Mouse (Mus musculus): ENCODE measurements at regions not wholly inside any gene's neighbourhood (a gene's known extent, or its start where the extent isn't known, plus 50 kb on each side); places are given as distances from the start of the nearest gene placed in this dataset.

DNA sequence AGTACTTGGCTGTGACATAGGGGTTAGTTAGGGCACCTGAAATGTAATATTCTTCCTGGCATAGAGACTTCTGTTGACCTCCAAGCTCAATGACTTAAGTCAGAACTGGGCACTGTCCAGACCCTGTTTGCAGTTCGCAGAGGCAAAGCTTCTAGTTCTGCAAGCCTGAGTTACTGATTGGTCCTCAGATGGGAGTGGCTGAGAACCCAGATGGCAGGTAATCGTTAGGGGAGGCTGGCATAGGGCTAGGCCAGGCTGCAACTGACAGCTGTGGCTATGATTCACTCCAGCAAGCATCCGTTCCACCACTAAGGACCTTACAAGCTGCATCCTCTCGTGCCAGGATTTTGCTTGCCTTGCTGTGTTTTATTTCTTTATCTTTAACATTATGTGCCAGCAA lies 139.3 kb upstream of the Klf12 start:
- intact Hi-C loops (cut with DNase I), result loop anchor here (2.0 kb wide), 2 partner anchors 35 to 139 kb away; partner anchors contain the start of gene Klf12
- Histone ChIP-seq H3K4me3 (no peak overlapping the region), H3K27ac (peak overlapping the region; percentile 66)
- TF ChIP-seq CTCF (IDR thresholded peaks at IDR 0.05), result no peak
- DNase-seq, result peak; percentile 79

DNA sequence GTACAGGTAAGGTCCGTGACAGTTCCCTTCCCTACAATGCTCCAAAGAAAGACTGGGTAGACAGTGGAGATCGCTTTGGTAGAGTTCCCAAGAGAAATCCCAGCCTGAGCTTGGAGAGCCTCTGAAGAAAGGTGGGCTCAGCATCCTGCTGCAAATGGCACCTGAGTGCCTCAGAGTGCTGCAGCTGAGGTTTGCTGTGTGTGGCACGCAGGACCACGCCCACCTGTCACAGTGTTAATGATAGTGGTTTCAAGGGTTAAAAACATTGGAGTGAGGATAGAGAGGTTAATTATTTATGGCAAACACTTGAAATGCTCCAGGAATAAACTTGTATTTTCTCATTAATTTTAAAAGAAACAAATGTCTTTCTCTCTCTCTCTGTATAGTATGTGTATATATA lies 137.2 kb upstream of the Klf12 start:
- Histone ChIP-seq H3K4me3 (no peak overlapping the region), H3K27ac (no peak overlapping the region)
- DNase-seq, result no peak
- no peak for TF ChIP-seq CTCF (IDR thresholded peaks at IDR 0.05)
- intact Hi-C loops (cut with DNase I), result loop anchor here (2.0 kb wide), 1 partner anchor 137 kb away; the partner anchor contains the start of gene Klf12

DNA sequence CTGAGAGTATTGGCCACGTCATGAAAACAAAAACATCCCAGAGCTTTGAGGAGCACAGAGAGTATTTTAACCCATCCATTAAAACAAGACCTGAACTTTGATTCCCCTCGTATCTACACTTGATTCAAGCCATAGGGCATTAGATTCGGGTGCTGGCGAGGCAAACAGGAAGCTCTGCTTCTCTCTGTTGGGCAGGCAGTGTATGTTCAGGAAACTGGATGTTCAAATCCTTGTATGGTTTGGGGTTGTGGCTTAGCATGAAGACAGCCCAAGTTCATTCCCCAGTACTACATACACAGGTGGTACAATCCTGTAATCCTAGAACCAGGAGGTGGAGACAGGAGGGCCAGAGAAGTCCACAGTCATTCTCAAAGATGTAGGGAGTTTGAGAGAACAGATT lies 130.6 kb upstream of the Klf12 start:
- no peak for DNase-seq
- Histone ChIP-seq H3K27ac (no peak overlapping the region), H3K4me3 (no peak overlapping the region)
- TF ChIP-seq CTCF (IDR thresholded peaks at IDR 0.05), result no peak
- intact Hi-C loops (cut with DNase I), result no loop called here

- DNase-seq, result no peak
- intact Hi-C loops (cut with DNase I), result no loop called here
- TF ChIP-seq CTCF (IDR thresholded peaks at IDR 0.05), result no peak
Measured at GRCm38 (mm10) chr14:100412211-100412610, 127.7 kb upstream of the Klf12 start.

DNA sequence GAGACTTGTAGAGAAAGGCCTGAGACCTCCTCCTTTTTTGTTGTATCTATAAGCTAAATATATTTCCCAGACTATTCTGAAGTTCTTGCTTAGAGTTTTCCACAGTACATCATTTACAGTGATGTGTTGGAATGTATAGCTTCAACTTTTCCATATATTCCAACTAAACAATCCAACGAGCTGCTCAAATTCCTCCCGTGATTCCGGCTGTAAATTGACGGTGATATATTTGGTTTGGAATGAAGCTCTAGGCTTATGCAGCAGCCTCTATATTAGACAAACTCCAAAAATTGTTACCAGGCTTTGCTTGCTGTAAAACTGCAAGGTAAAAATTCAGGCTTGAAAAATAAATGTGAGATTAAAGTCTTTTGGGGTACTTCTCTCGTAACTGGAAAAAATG lies 112.7 kb upstream of the Klf12 start:
- intact Hi-C loops (cut with DNase I), result no loop called here
- no peak overlapping the region for H3K4me3 ChIP-seq
- H3K27ac ChIP-seq, result no peak overlapping the region
- TF ChIP-seq CTCF (IDR thresholded peaks at IDR 0.05), result no peak
- no peak for DNase-seq

More at GRCm38 (mm10) chr14:100412211-100412610, 127.7 kb upstream of the Klf12 start:
- Histone ChIP-seq H3K27ac (no peak overlapping the region), H3K4me3 (no peak overlapping the region)

DNA sequence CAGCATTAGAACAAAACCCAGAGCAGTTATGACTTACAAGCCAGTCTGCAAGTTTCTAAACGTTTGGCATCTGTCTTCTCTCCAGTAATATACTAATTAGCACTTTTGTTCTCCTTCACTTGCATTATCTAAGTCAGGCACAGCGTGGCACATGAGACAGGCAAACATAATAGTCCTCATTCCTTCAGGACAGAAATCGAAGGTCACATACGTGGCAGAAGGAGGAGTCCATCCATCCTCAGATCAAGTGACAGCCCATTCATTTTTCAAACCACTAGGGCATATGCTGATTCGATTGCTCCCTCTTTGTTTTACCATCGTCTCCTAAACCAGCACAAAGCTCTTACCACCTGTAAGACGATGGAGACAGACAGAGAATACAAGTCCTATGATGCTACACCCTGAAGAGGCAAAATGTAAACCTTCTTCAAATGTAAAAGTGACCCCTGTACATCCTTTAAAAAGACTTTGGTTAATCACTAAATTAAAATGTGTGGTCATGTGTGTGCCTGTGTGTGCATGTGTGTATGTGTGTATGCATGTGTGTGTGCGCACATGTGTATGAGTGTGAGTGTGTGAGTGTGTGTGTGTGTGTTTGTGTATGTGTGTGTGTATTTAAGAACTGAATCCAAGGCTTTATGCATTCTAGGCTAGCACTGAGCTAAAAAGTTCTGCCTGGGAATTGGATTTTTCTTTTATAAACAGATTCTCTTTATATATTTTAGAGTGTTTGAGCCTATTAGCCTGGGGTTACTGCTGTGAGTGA lies 90.9 kb upstream of the Klf12 start:
- DNase-seq, result no peak
- no peak overlapping the region for H3K27ac ChIP-seq
- no peak for TF ChIP-seq CTCF (IDR thresholded peaks at IDR 0.05)
- H3K4me3 ChIP-seq, result no peak overlapping the region
- intact Hi-C loops (cut with DNase I), result no loop called here

DNA sequence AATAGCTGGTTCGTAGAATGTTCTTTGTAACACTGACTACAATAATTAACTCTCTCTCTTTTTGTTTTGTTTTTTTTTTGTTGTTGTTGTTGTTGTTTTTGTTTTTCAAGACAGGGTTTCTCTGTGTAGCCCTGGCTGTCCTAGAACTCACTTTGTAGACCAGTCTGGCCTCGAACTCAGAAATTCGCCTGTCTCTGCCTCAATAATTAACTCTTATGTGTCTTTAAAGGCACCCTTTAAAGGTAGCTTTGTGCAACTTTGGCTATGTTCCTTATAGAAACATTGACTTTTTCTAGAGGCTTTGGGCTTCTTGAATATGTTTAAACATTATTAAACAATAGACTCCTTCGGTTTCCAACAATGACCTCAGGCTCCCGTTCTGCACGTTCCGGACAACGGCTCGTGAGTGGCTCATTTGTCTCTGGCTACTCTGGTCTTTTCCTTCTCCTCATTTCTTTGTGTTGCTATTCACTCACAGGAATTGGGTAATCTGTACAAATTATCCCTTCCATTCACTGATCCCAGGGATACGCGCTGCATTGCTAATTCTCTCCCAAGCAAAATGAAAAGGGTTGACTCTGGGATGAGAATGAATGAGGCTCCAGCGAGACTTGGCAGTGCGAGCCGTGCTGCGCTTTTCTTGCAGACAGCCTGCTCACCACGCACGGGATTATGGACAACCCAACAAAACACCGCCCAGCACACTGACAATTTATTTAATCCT lies 90.2 kb upstream of the Klf12 start:
- Histone ChIP-seq H3K27ac (no peak overlapping the region), H3K4me3 (no peak overlapping the region)
- no peak for DNase-seq
- no peak for TF ChIP-seq CTCF (IDR thresholded peaks at IDR 0.05)
- intact Hi-C loops (cut with DNase I), result no loop called here

GRCm38 (mm10) chr14:100366234-100366864 lies 81.9 kb upstream of the Klf12 start:
- no peak for TF ChIP-seq CTCF (IDR thresholded peaks at IDR 0.05)
- Histone ChIP-seq H3K4me3 (no peak overlapping the region), H3K27ac (no peak overlapping the region)
- intact Hi-C loops (cut with DNase I), result no loop called here
- DNase-seq, result peak; percentile 18

GRCm38 (mm10) chr14:100362786-100363185 lies 78.3 kb upstream of the Klf12 start:
- intact Hi-C loops (cut with DNase I), result no loop called here
- H3K4me3 ChIP-seq, result no peak overlapping the region
- no peak for DNase-seq
- no peak for TF ChIP-seq CTCF (IDR thresholded peaks at IDR 0.05)
- no peak overlapping the region for H3K27ac ChIP-seq

GRCm38 (mm10) chr14:100361346-100362029 lies 77.0 kb upstream of the Klf12 start:
- no peak overlapping the region for H3K27ac ChIP-seq
- intact Hi-C loops (cut with DNase I), result no loop called here
- no peak for TF ChIP-seq CTCF (IDR thresholded peaks at IDR 0.05)
- no peak for DNase-seq
- no peak overlapping the region for H3K4me3 ChIP-seq

GRCm38 (mm10) chr14:100359881-100360280 lies 75.4 kb upstream of the Klf12 start:
- no peak overlapping the region for H3K4me3 ChIP-seq
- no peak for TF ChIP-seq CTCF (IDR thresholded peaks at IDR 0.05)
- no peak for DNase-seq
- intact Hi-C loops (cut with DNase I), result no loop called here
- no peak overlapping the region for H3K27ac ChIP-seq

GRCm38 (mm10) chr14:100357131-100357530 lies 72.7 kb upstream of the Klf12 start:
- no peak for TF ChIP-seq CTCF (IDR thresholded peaks at IDR 0.05)
- no peak for DNase-seq
- H3K4me3 ChIP-seq, result no peak overlapping the region
- no peak overlapping the region for H3K27ac ChIP-seq
- intact Hi-C loops (cut with DNase I), result no loop called here

DNA sequence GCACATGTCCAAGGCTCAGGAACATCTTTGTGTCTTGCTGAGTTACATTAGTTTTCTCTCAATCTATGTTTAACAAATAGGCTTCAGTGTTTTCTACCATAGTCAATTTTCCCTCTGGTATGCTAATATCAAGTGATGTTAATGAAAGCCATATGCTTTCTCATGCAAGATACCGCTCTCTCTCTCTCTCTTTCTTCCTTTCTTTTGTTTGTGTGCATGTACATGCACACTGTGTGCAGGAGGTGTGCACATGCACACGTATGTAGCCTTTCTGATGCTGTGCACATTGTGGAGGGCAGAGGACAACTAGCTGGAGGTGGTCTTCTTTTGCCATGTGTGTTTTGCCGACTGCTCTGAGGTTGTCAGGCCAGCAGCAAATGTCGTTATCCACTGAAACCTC lies 69.0 kb upstream of the Klf12 start:
- TF ChIP-seq CTCF (IDR thresholded peaks at IDR 0.05), result no peak
- Histone ChIP-seq H3K4me3 (no peak overlapping the region), H3K27ac (no peak overlapping the region)
- intact Hi-C loops (cut with DNase I), result no loop called here
- no peak for DNase-seq

Measured in gastrocnemius, adult 2 months (tissue).